Mouse (Mus musculus) liver, embryonic 14.5 days (tissue): ENCODE data around the gene Kank3. TPM values are rescaled to one million over a fixed set of nuclear protein-coding genes. Genes with fewer than 3 reads are reported as not detected.

Experiments
- ATAC-seq: fragments of 200-750 bp; cut with Nextera tagmentation; 2 replicates; pipeline ENCODE4 v1.8.0; 2017; ENCODE audit warnings: moderate number of reproducible peaks, mild to moderate bottlenecking, moderate library complexity; ENCODE audit not compliant: insufficient read depth
- DNase-seq, 3 experiments: peaks; one replicate each; pipeline ENCODE4 v3.0.0-alpha.2; 2012 to 2013; ENCODE audit warnings: low read depth in 3 of 3, low spot score in 3 of 3
- H3K27ac ChIP-seq: fragments of 300-500 bp; sonication (generic); 2 replicates; pipeline ENCODE4 v1.5.1; 2014; ENCODE audit warnings: moderate library complexity, mild to moderate bottlenecking, control low read depth, inconsistent platforms
- H3K27me3 ChIP-seq: fragments of 300-500 bp; sonication (generic); 2 replicates; pipeline ENCODE4 v1.6.1; 2014; ENCODE audit warnings: mild to moderate bottlenecking, low read length, moderate library complexity; ENCODE audit not compliant: control insufficient read depth, insufficient read depth
- H3K36me3 ChIP-seq: fragments of 300-500 bp; sonication (generic); replicated peaks from 2 replicates; pipeline ENCODE4 v1.6.1; 2014; ENCODE audit warnings: low read depth; ENCODE audit not compliant: control insufficient read depth, insufficient read depth
- H3K4me1 ChIP-seq, 2 experiments: fragments of 200-500 bp in 1 of 2; fragments of 300-500 bp in 1 of 2; sonication (generic) in 1 of 2; replicated peaks; 2 replicates each; pipeline ENCODE4 v1.6.1; 2012 to 2014; ENCODE audit warnings: antibody characterized with exemption in 1 of 2, inconsistent platforms in 1 of 2, low read length in 1 of 2; ENCODE audit not compliant: control insufficient read depth in 2 of 2, insufficient read depth in 2 of 2
- H3K4me2 ChIP-seq: fragments of 300-500 bp; sonication (generic); 2 replicates; pipeline ENCODE4 v1.6.1; 2014; ENCODE audit warnings: low read depth, mild to moderate bottlenecking, control low read depth, moderate library complexity
- H3K4me3 ChIP-seq, 2 experiments: fragments of 200-500 bp in 1 of 2; fragments of 300-500 bp in 1 of 2; sonication (generic) in 1 of 2; 2 replicates each; pipeline ENCODE4 v1.5.1; 2012 to 2014; ENCODE audit warnings: low read depth in 2 of 2, low read length in 2 of 2, mild to moderate bottlenecking in 2 of 2, control low read depth in 1 of 2, inconsistent platforms in 1 of 2, moderate library complexity in 1 of 2; ENCODE audit not compliant: insufficient read depth in 1 of 2
- H3K9ac ChIP-seq: fragments of 300-500 bp; sonication (generic); replicated peaks from 2 replicates; pipeline ENCODE4 v1.6.1; 2014; ENCODE audit warnings: mild to moderate bottlenecking, control low read depth, moderate library complexity
- H3K9me3 ChIP-seq: fragments of 300-500 bp; sonication (generic); 2 replicates; pipeline ENCODE4 v1.6.1; 2016; ENCODE audit warnings: low read length, mixed read lengths; ENCODE audit not compliant: control insufficient read depth
- CTCF ChIP-seq: IDR thresholded peaks from 2 replicates; pipeline ENCODE4 v1.5.1; 2016; ENCODE audit warnings: antibody characterized with exemption, low read depth, control low read depth
- EP300 ChIP-seq: IDR thresholded peaks from 2 replicates; pipeline ENCODE4 v1.6.1; 2016; ENCODE audit warnings: antibody characterized with exemption, low read depth
- WGBS: fragments of 180-500 bp; shearing (Covaris S2); extraction: QIAGEN DNeasy Blood & Tissue Kit; methylation state at CpG from one replicate; pipeline ENCODE4 v1.1.7; 2014; ENCODE audit not compliant: insufficient replicate concordance; 5-methylcytosine and 5-hydroxymethylcytosine counted together
- polyA plus RNA-seq, 2 experiments: library from polyadenylated mRNA; depleted of rRNA in 1 of 2; stranded (reverse) in 1 of 2; unstranded in 1 of 2; fragments of >200 nt; fragmentation: Nextera tagmentation in 1 of 2; extraction: Ambion mirVana in 1 of 2; gene quantifications; 2 replicates each; pipeline versions ENCODE4 v1.2.1 to v1.2.3; 2012 to 2014

Kank3 gene
- polyA plus RNA-seq, 2 experiments, result 7.3 to 7.6 TPM

DNA sequence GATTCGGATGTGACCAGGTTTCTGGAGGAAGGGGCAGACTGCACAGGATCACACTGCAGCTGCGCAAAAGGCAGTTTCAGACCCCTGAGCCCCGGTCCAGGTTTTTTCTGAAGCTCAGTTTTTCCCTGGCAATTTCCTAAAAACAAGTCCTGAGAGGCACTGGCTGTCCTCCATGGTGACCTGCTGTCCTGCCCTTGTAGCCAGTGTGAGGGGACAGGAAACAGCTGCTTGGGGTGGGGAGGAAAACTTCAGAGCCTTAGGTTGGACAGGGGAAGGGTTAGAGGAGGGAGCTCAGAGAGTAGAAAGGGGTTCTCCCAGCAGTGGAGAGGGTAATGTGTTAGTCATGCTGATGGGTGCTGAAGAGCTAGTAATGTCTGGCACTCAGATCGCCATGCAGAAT lies 2.7 kb downstream of the Kank3 start:
- no peak for DNase-seq
- Histone ChIP-seq H3K4me1 (peaks cover 7 to 18% of the 10 kb centered on the region in 2 experiments), H3K9me3 (no peaks in the 10 kb centered on the region), H3K27ac (no peak overlapping the region), H3K27me3 (peaks cover 3% of the 10 kb centered on the region; the same call in 1 of the 2 replicates), H3K9ac (no peak overlapping the region), H3K4me2 (no peak overlapping the region), H3K36me3 (no peaks in the 10 kb centered on the region), H3K4me3 (no peak overlapping the region)
- 41% methylated on average over 4 of the region's 4 CpGs for WGBS
- ATAC-seq, result no peak
- no peak for TF ChIP-seq CTCF
- TF ChIP-seq EP300, result no peak

DNA sequence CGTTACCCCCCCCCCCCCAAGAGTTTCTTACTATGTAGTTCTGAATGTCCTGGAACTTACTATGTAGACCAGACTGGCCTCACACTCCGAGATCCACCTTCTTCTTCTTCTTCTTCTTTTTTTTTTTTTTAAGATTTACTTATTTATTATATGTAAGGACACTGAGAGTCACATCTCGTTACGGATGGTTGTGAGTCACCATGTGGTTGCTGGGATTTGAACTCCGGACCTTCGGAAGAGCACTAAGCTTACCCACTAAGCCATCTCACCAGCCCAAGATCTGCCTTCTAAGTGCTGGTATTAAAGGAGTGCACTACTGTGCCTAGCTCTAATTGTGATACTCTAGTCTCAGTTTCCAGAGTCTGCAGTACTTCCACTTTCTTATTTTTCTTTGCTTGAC lies 5.1 kb downstream of the Kank3 start:
- Histone ChIP-seq H3K9ac (no peak overlapping the region), H3K36me3 (peaks cover 2% of the 10 kb centered on the region), H3K4me1 (peaks cover 9 to 24% of the 10 kb centered on the region in 2 experiments), H3K27me3 (peaks cover 3% of the 10 kb centered on the region; the same call in 1 of the 2 replicates), H3K27ac (no peak overlapping the region), H3K4me2 (no peak overlapping the region), H3K4me3 (no peak overlapping the region), H3K9me3 (no peaks in the 10 kb centered on the region)
- ATAC-seq, result no peak
- no peak for DNase-seq
- TF ChIP-seq CTCF (no peak), EP300 (no peak)
- 73% methylated on average over 6 of the region's 6 CpGs for WGBS

DNA sequence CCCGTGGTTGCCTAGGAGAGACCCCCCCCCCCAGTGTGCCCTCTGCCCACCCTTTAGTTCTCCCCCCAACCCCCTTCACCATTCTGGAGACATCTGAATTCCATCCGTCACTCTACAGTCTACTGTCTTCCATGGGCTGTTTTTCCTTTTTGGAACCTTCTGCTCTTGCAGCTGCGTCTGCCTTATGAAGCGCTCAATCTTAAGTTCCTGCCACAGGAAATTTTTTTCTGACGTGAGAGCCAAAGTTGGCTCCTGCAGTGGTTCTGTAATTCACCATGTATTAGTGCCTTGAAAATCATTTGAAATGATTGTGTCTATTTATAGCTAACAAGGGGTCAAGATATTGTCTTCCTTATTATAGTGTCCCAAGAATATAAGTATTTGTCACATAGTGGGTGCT lies 6.3 kb downstream of the Kank3 start:
- 60% methylated on average over 5 of the region's 5 CpGs for WGBS

DNA sequence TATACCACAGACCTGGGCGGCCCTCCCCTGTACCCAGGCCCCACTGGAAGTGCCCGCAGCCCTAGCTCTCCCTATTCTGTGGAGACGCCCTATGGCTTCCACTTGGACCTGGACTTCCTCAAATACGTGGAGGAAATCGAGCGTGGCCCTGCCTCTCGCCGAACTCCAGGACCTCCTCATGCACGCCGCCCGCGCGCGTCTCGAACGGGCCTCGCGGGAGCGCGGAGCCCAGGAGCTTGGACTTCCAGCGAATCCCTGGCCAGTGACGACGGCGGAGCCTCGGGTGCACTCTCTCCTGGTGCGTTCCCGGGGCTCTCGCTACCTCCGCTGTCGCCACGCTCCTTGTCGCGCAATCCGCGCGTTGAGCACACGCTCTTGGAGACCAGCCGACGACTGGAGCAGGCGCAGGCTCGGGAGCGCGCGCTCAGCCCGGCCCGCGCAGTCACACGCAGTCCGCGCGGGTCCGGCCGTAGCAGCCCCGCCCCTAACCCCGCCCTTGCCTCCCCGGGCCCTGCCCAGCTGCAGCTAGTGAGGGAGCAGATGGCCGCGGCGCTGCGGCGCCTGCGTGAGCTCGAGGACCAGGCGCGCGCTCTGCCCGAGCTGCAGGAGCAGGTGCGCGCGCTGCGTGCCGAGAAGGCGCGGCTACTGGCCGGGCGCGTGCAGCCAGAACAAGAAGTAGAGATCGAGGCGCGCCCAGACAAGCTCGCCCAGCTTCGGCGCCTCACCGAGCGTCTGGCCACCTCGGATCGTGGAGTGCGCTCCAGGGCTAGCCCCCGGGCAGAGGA lies 7.1 kb downstream of the Kank3 start:
- Histone ChIP-seq H3K27ac (peak overlapping the region; percentile 67), H3K27me3 (no peaks in the 10 kb centered on the region; the same call in 1 of the 2 replicates), H3K4me1 (peaks cover 9 to 13% of the 10 kb centered on the region in 2 experiments), H3K4me2 (peak overlapping the region; percentile 91), H3K4me3 (peak overlapping the region; percentile 62 to 72), H3K36me3 (peaks cover 18% of the 10 kb centered on the region), H3K9ac (peak overlapping the region; percentile 89), H3K9me3 (no peaks in the 10 kb centered on the region)
- ATAC-seq, result peak; percentile 99
- DNase-seq, result peak; percentile 92 to 94 (median 93)
- under 1% methylated on average over 89 of the region's 89 CpGs for WGBS
- TF ChIP-seq EP300 (no peak), CTCF (no peak)

More for the DNA sequence above, 6.3 kb downstream of the Kank3 start:
- ATAC-seq, result no peak
- H3K9me3 ChIP-seq, result no peaks in the 10 kb centered on the region
- H3K27ac ChIP-seq, result no peak overlapping the region
- peak overlapping the region; percentile 91 for H3K4me2 ChIP-seq
- peak overlapping the region; percentile 89 for H3K9ac ChIP-seq
- no peaks in the 10 kb centered on the region; the same call in 1 of the 2 replicates for H3K27me3 ChIP-seq
- H3K4me1 ChIP-seq, result peaks cover 9 to 14% of the 10 kb centered on the region in 2 experiments
- TF ChIP-seq CTCF, result no peak
- no peak for TF ChIP-seq EP300
- peak overlapping the region; percentile 62 to 72; a peak in 3 of 4 replicates for H3K4me3 ChIP-seq
- no peak for DNase-seq
- H3K36me3 ChIP-seq, result peaks cover 11% of the 10 kb centered on the region

DNA sequence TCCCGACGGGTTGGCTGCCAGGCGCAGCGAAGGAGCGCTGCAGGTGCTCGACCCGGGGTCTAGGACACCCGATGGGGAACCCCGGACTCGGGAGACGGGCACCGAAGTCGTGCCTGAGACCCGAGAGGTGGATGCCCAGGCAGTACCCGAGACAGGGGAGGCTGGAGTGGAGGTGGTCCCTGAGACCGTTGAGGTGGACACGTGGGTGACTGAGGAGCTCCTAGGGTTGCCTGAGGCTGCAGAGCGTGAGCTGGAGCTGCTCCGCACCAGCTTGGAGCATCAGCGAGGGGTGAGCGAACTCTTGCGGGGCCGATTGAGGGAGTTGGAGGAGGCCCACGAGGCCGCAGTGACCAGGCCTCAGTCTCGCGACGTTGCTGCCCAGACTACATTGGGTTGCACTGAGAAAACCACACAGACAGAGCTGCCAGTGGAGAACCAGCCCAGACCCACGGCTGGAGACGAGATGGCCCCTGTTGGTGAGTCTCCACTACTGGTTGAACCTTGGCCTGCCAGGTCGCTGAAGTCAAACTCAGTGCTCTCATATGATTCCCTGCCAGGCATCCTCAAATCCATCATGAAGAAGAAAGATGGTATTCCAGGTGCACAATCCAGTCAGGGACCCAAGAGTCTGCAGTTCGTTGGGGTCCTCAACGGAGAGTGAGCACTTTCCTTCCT lies 7.8 kb downstream of the Kank3 start:
- WGBS, result 23% methylated on average over 33 of the region's 33 CpGs
- Histone ChIP-seq H3K4me2 (peak overlapping the region; percentile 91), H3K9me3 (no peaks in the 10 kb centered on the region), H3K9ac (peak overlapping the region; percentile 77), H3K27ac (peak overlapping the region; percentile 67), H3K4me3 (peak overlapping the region; percentile 40 to 72), H3K27me3 (no peaks in the 10 kb centered on the region; the same call in 1 of the 2 replicates), H3K36me3 (peaks cover 26% of the 10 kb centered on the region), H3K4me1 (peaks cover 9 to 14% of the 10 kb centered on the region in 2 experiments)
- DNase-seq, result no peak
- TF ChIP-seq CTCF (no peak), EP300 (no peak)
- ATAC-seq, result peak; percentile 4
